Mouse (Mus musculus) neutrophil, adult 5-6 weeks (primary cell): Measurements from ENCODE around the gene Atg4a-ps. TPM values are rescaled to one million over a fixed set of nuclear protein-coding genes. Genes with fewer than 3 reads are reported as not detected.

ENCODE experiments used
- ATAC-seq: fragments of 151-379, 151-347 bp; 2 replicates; pipeline ENCODE4 v1.8.0; 2017; ENCODE audit warnings: mild to moderate bottlenecking, moderate TSS enrichment; ENCODE audit not compliant: insufficient number of reproducible peaks, poor library complexity, low FRiP score, severe bottlenecking; ENCODE audit errors: extremely low read depth
- total RNA-seq: library from RNA; stranded (forward); fragments of 200-1000 nt; gene quantifications from 2 replicates; pipeline ENCODE4 v1.2.3, GENCODE M21; 2017

Atg4a-ps gene
- total RNA-seq, 1 experiment from 2014 or later, result 0.58 TPM

GRCm38 (mm10) chr3:103634256-103634655, 11.6 kb downstream of the Atg4a-ps start:
- ATAC-seq, result no peak

DNA sequence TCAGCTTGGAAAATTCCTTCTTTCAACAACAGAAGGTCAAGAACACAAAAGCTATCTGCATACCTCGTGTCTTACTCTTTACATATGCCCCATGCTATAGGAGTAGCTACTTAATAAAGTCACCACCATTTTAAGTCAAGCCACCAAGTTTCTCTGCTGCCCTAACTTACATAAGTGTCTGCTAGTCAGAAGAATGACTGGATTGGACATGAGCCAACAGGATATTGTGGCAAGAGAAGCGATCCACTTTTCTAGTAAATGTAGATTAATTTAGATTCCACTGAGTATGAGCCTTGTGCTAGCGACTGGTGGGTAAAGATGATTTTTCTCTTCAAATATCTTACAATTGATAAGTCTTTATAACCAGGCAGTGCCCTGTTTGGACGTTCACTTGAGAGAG, 12.0 kb downstream of the Atg4a-ps start:
- no peak for ATAC-seq

DNA sequence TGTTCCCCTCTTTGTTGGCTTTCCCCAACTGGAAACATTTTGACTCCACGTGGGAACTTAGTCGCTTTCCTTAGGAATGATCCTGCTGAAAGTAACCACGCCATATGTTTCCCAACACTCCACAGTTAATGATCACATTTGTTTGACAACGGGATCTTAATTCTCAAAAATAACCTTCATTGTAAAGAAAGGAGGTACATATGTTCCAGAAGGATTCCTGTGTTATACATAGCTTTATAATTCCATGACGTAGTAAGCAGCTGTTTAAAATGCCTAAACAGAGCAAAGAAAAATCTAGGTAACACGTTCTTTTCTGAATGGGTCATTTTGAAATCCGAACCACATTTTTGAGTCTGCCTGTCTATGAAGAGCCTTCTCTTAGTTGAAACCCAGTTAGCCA, 12.7 kb downstream of the Atg4a-ps start:
- ATAC-seq, result no peak

DNA sequence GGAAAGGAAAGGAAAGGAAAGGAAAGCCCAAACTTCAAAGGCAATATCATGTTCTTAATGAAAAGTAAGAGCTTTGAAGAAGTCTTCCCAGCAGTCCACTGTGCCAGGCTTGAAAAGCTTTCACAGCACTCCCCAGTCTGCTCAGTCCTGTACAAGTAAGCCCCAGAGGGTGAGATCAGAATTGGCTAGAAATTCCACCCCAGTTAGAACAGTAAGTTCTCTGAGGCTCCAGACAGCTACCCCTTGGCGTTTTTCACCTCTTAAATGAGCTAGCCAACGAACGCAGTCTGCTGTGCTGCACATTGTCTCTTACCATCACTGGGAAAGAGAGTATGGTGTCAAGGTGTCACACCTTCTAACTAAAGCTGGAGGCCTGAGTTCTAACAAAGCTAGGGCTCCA, 18.2 kb downstream of the Atg4a-ps start:
- no peak for ATAC-seq

DNA sequence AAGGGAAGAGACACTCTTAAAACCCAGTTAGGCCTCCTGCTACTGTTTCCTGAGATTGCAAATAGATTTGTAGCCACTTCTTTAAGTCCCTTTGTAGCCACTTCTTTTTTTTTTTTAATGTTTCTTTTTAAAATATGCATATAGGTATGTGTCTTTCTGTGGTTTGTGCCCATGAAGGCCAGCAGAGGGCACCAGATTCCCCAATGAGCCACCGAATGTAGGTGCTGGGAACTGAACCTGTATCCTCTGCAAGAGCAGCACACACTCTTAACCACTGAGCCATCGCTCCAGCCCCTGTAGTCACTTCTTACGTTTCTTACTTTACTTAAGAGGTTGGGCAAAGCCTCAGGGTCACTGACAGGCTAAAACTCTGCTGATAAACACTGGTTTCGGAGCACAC, 19.4 kb downstream of the Atg4a-ps start:
- no peak for ATAC-seq

GRCm38 (mm10) chr3:103625169-103625568, 20.7 kb downstream of the Atg4a-ps start:
- ATAC-seq, result no peak

DNA sequence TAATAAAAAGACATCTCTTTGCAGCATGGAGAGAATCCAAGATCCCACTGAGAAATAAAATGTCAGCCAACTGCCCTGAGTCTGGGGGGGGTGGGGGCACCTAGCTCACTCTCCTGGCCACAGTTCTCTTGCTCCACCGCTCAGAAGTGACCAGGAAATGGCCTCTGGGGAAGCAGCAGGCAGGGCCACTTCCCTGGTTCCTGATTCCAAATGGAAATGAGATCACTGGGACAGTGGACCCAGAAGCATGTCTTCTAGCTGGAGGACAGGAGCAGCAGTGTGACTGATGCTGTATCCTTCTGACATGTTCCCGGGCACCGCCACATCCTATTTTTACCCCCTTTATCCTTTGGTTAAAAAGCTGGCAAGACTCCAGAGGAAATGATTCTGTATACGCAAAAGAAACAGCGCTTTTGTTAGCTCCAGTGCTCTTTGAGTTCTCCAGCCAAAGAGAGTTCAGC, 21.2 kb downstream of the Atg4a-ps start:
- no peak for ATAC-seq

- ATAC-seq, result no peak
Measured at GRCm38 (mm10) chr3:103623893-103624470, 21.9 kb downstream of the Atg4a-ps start.

DNA sequence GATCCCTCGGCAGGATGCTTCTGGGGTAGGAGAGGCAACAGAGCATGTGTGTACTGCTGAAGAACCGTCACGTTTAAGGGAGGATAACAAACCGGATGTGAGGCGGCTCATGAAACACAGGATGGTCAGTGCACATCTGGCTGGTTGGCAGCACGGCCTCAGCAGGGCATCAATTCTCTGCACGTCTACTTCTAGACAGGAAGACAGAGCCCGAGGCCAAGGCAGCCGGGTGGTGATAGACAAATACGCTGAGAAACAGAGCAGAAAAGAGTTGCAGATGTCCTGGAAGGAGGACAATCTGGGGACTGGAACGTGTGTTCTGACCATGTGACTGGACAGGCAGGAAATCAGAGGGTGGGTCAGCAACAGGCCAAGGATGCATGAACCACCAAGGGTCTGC, 25.8 kb downstream of the Atg4a-ps start:
- ATAC-seq, result no peak

DNA sequence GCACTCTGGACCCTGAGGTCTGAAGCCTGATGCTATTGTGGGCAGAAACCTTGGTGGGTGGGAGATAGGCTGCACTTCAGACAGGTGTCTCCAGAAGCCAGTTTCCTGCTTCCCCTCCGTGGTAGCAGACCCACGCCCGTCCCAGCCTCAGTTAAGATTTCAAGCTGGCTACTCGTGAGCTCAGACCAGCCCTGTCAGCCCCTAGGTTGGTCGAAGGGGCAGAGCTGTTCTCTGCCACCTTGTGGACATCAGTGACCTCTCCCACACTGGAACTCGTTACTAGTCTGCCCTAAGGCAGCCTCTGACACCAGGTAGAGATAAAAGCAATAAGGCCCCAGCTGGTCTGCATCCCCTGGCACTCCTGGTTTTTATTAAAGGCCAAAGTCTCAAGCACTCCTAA, 28.9 kb downstream of the Atg4a-ps start:
- no peak for ATAC-seq

DNA sequence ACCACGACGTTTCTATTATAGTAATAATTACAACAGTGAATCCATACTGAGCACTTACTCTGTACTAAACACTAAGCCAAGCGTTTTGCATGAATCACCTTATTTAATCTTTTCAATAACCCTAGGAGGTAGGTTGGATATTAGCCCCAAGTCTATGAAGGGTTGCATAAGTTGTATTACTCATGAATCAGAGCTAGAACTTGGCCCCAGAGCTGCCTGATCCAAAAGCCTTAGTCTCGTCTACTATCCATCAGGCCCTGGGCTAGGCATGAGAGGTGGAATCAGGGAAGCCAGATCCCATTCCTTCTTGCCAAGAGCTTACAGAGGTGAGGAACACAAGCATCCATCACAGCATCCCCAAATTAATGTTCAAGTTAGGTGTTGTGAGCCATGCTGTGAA, 30.2 kb downstream of the Atg4a-ps start:
- no peak for ATAC-seq

DNA sequence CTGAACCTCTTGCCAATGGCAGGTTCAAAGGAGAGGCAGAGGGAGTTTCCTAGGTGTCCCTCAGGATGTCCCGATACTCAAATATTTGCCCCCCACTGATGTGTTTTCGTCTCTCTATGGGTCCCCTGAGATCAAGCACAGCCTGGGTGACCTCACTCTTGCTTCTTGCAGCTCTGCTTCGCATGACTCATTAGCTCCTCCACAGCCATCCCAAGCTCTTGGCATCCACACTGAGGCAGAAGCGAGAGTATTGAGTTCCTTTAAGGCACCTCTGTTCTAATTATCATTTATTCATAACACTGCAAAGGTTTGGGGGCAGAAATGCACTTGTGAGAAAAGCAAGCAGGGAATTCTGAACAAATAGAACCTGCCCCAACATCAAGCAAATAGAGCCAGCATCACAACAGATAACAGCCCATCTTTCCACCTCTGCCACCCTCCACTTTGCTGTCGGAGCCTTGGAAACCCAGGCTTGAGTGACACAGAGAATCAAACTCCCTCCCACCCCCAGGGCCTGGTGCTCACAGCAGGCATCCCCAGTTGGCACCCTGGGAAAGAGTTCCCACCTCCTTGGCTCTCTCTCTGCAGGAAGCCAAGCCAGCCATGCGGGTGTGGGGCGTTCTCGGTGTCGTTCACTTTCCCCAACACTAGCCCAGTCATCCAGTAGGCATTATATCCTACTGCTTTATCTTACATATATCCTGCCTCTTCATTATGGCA, 33.1 kb downstream of the Atg4a-ps start:
- no peak for ATAC-seq

DNA sequence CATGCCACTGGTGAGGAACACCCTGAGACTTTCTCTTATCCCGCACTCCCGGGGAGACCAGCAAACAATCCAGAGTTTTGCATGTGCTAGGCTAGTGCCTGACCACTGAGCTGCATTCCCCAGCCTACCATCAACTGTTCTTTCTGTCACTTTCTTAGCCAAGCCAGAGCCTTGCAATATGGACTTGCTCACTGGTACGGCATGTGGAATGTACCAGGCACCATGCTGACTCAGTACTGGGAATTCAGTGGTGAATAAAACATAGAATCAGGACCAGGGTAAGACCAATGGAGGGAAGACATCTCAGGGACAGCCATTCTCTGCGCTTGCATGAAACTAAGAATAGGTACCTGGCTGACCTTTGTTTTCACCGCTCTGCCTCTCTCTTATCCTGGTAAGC, 35.6 kb downstream of the Atg4a-ps start:
- no peak for ATAC-seq

GRCm38 (mm10) chr3:103606660-103607595, 38.9 kb downstream of the Atg4a-ps start:
- no peak for ATAC-seq

- ATAC-seq, result no peak
Measured at GRCm38 (mm10) chr3:103606045-103606597, 39.7 kb downstream of the Atg4a-ps start.

DNA sequence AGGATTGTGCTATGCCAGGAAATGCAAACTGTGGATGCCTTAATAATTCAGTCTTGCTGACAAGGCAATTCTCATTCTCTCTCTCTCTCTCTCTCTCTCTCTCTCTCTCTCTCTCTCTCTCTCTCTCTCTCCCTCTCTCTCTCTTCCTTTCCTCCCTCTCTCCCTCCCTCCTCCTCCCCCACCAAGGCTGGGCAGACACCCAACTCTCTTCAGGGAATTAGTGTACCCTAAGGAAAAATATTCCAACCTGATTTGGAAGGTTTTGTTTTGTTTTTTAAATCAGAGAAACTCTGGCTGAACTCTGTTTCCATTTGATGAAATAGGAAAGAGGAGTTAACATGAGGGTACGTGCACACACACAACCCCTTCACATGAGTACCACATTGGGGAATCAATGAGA, 44.3 kb downstream of the Atg4a-ps start:
- ATAC-seq, result no peak

DNA sequence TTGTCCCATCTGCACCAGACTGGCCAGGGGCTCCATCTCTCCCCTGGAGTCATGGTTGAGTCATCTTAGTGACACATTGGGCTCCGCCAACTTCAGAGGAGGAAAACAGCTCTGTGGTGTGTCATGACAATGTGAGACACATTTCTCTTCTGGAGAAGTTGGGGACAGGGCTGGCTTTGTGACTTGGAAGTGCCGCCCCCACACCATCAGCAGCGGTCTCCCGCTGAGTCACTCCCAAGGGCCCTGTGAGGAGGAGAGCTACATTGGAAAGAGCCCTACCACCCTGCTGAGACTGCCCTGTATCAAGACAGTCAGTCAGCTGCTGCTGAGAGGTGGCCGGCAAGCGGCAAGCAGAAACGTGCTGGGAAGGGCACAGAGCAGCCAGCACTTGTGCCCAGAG, 44.9 kb downstream of the Atg4a-ps start:
- no peak for ATAC-seq

DNA sequence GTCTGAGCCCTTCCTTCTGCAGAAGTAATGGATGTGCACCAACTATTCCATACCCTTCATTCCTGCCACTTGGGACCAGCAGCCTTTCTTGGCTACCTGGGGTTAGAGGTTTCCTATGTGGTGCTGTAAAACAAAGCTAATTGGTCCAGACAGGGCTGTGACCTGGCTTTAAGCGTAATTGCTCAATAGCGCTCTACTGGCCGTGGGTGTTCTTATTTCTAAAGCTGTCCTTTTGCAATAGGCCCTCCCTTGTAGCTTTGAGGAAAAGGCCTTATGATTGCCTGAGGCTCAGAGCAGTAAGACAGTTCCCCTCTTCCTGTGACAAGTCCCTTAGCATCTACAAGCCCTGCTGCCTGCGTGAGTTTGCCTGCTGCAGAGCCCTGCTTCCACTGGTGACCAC, 48.3 kb downstream of the Atg4a-ps start:
- ATAC-seq, result no peak

DNA sequence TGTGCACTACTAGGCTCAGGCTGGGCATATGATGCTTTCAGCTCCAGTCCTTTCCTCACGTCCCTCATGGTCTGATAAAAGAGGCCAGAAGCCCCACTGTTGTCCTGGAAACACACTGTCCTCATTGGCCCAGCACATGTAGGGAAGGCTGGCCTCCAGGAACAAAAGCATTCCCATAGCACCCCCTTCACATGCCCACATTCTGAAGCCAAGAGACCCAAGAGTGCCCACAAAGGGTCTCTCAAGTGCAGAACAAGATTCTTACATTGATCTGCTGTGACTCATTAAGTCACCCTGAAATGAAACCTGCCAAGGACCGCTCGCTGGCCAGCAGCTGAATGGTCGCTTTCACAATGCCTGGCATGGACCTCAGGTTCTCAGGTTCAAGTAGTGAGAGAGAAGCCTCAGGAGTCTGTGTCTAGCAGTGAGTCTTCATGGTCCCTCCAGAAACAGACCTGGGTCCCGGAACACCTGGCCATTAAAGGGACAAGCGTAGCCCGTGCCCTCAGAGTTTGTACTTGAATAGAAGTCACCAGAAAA, 50.5 kb downstream of the Atg4a-ps start:
- ATAC-seq, result no peak
